Mouse (Mus musculus): ENCODE measurements around the gene Asic2.

DNA sequence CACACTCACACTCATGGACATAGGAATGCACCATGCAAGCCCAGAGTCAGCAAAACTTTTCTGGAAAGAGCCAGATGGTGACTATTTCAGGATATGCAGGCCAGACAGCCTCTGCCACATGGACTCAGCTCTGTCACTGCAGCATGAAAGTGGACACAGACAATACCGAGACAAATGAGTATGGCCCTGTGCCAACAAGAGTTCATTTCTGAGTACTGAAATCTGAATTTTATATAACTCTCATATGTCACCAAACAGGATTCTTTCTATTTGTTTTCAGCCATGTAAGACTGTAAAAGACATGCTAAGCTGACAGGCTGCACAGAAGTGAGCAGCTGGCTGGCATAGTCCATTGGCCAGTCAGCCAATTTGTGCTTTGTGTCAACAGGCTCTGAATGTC is 309.4 kb downstream of the Asic2 start:
- TF ChIP-seq CTCF (IDR thresholded peaks at IDR 0.05; ENCODE audit: borderline replicate concordance, control insufficient read depth, extremely low read depth, insufficient read depth, low read length, poor library complexity) (no peak), POLR2A (IDR thresholded peaks at IDR 0.05; ENCODE audit: control insufficient read depth, extremely low read depth, insufficient read depth, low read length, poor library complexity) (no peak)
